Mouse (Mus musculus) lung, adult 2 months (tissue): ENCODE data around the gene Sptbn4. TPM values are rescaled to one million over a fixed set of nuclear protein-coding genes. Genes with fewer than 3 reads are reported as not detected.
A peak's percentile ranks its signal among the peaks of the same experiment; 100 is the strongest.

ENCODE experiments used
- DNase-seq: peaks from one replicate; pipeline ENCODE4 v3.0.0; 2022
- H3K4me1 ChIP-seq: fragments of 200-500 bp; 2 replicates; pipeline ENCODE4 v1.6.1; 2011; ENCODE audit warnings: low read length; ENCODE audit not compliant: control insufficient read depth, insufficient read depth
- H3K4me3 ChIP-seq: fragments of 200-500 bp; replicated peaks from 2 replicates; pipeline ENCODE3; 2011; ENCODE audit warnings: low read depth, mild to moderate bottlenecking, control low read depth, low read length; ENCODE audit errors: extremely low read depth
- CTCF ChIP-seq: fragments of 200-500 bp; IDR thresholded peaks from 2 replicates; pipeline ENCODE4 v1.5.1; 2011; ENCODE audit warnings: mild to moderate bottlenecking, low read length, control low read depth; ENCODE audit not compliant: insufficient read depth
- POLR2A ChIP-seq: fragments of 200-500 bp; IDR thresholded peaks from 2 replicates; pipeline ENCODE4 v1.6.1; 2011; ENCODE audit warnings: low read depth, mild to moderate bottlenecking, control low read depth, low read length, borderline replicate concordance; ENCODE audit errors: extremely low read depth
- WGBS: fragments of 180-500 bp; shearing (Covaris S2); methylation state at CpG from one replicate; pipeline ENCODE4 v1.1.7; 2018; 5-methylcytosine and 5-hydroxymethylcytosine counted together
- polyA plus RNA-seq: library from polyadenylated mRNA; depleted of rRNA; stranded (reverse); fragments of >200 nt; gene quantifications from 2 replicates; pipeline ENCODE4 v1.2.3, GENCODE M21; 2012

The Sptbn4 gene
- polyA plus RNA-seq, 1 experiment = 0.13 TPM

- Histone ChIP-seq H3K4me1 (peaks cover 2% of the 10 kb centered on the region), H3K4me3 (no peak overlapping the region)
- TF ChIP-seq POLR2A = no peak
- TF ChIP-seq CTCF = no peak
- no peak for DNase-seq
- WGBS = 14% methylated on average over 3 of the region's 3 CpGs
Observed at GRCm38 (mm10) chr7:27357595-27357978, 89.9 kb downstream of the Sptbn4 start.

- H3K4me3 ChIP-seq = peak within 1 kb of the TSS; percentile 55
- DNase-seq = no peak
- peaks cover 2% of the 10 kb centered on the region for H3K4me1 ChIP-seq
- 3% methylated on average over 27 of the region's 27 CpGs for whole genome bisulfite sequencing
- TF ChIP-seq CTCF (no peak), POLR2A (peak; percentile 35; the same call in 1 of the 2 replicates)
Observed at GRCm38 (mm10) chr7:27356861-27357594, 90.5 kb downstream of the Sptbn4 start, which contains the start of gene Gm20479. Gene Gm20479 (minus strand): TSS chr7:27357419.

GRCm38 (mm10) chr7:27356248-27356647, 91.2 kb downstream of the Sptbn4 start:
- peaks cover 2% of the 10 kb centered on the region for H3K4me1 ChIP-seq
- peak overlapping the region; percentile 55 for H3K4me3 ChIP-seq
- 1% methylated on average over 16 of the region's 16 CpGs for WGBS
- TF ChIP-seq CTCF (no peak), POLR2A (0 out of 2 replicates have a peak, but pooled peaks have one; percentile 2)
- peak; percentile 50 for DNase-seq

GRCm38 (mm10) chr7:27355745-27356240, 91.7 kb downstream of the Sptbn4 start, which contains the start of gene Shkbp1:
Gene Shkbp1 (minus strand): TSS chr7:27356019.
- under 1% methylated on average over 34 of the region's 34 CpGs for WGBS

DNA sequence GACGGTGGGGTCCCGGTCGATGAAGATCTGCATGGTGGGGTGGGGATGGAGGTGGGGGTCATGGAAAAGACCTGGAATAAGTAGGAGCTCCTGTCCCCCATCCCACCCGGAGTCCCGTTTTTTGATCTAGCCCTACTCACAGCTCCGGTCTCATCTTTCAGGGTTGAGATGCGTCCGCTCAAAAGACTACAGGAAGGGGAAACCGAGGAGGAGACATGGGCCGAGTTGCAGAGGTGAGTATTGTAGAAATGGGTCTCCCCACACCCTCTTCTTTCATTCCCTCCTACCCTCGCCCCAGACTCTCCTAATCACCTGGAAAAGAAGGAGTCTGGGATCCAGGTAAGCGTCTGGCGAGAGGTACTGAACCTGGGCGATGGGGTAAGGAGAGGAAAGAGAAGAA, 92.2 kb downstream of the Sptbn4 start:
- H3K4me1 ChIP-seq = peaks cover 2% of the 10 kb centered on the region
- peak overlapping the region; percentile 90 for H3K4me3 ChIP-seq
- no peak for DNase-seq
- TF ChIP-seq POLR2A = no peak
- no peak for TF ChIP-seq CTCF
- WGBS = 12% methylated on average over 14 of the region's 14 CpGs

More at GRCm38 (mm10) chr7:27355745-27356240, 91.7 kb downstream of the Sptbn4 start, which contains the start of gene Shkbp1:
- DNase-seq = peak; percentile 85
- peaks cover 2% of the 10 kb centered on the region for H3K4me1 ChIP-seq
- peak within 1 kb of the TSS; percentile 90 for H3K4me3 ChIP-seq
- TF ChIP-seq POLR2A (0 out of 2 replicates have a peak, but pooled peaks have one; percentile 23), CTCF (no peak)

DNA sequence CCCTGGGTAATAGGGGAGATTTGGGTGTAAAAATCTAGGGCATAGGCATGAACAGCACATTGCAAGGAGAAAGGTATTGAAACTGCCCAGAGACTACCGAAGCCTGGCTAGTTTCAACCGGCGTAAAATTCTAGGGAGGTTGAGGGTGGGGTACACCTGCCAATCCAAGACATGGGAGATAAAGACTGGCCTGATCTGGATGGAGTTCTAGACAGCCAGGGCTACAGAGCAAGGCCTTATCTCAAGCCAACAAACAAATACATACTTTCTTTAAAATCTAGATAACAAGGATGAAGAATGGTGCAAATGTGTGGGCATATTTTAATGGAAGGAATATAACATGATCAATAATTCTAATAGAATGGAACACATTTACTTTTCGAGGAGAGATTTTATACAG, 92.7 kb downstream of the Sptbn4 start:
- peaks cover 2% of the 10 kb centered on the region for H3K4me1 ChIP-seq
- no peak for DNase-seq
- no peak overlapping the region for H3K4me3 ChIP-seq
- TF ChIP-seq CTCF (no peak), POLR2A (no peak)
- 60% methylated on average over 4 of the region's 4 CpGs for WGBS

- WGBS = 34% methylated on average over 6 of the region's 6 CpGs
- no peak for TF ChIP-seq POLR2A
- TF ChIP-seq CTCF = no peak
- Histone ChIP-seq H3K4me3 (no peak overlapping the region), H3K4me1 (peaks cover 2% of the 10 kb centered on the region)
- DNase-seq = no peak
Observed at GRCm38 (mm10) chr7:27354144-27354543, 93.3 kb downstream of the Sptbn4 start.

- Histone ChIP-seq H3K4me1 (no peaks in the 10 kb centered on the region), H3K4me3 (no peak overlapping the region)
- TF ChIP-seq POLR2A (no peak), CTCF (no peak)
- DNase-seq = no peak
- WGBS = 39% methylated on average over 6 of the region's 6 CpGs
Observed at GRCm38 (mm10) chr7:27345444-27345843, 102.0 kb downstream of the Sptbn4 start.

DNA sequence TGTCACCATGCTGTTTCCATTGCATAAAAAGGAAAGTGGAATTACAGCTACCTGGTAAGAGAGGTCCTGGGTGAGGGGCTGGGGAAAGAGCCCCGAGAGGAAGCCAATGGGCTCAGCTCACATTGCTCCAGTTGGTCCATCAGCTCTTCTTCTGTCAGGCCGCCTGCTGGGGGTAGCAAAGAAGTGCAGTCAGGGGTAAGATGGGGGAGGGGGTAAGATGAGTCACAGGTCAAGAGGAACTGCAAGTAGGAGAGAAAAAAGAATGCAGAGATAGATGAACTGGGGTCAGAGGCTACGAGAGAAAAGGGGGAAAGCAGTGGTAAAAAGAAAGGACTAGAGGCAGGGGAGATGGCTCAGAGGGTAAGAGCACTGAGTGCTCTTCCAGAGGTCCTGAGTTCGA, 104.9 kb downstream of the Sptbn4 start:
- 55% methylated on average over 4 of the region's 4 CpGs for WGBS
- Histone ChIP-seq H3K4me1 (no peaks in the 10 kb centered on the region), H3K4me3 (no peak overlapping the region)
- TF ChIP-seq POLR2A = no peak
- no peak for DNase-seq

DNA sequence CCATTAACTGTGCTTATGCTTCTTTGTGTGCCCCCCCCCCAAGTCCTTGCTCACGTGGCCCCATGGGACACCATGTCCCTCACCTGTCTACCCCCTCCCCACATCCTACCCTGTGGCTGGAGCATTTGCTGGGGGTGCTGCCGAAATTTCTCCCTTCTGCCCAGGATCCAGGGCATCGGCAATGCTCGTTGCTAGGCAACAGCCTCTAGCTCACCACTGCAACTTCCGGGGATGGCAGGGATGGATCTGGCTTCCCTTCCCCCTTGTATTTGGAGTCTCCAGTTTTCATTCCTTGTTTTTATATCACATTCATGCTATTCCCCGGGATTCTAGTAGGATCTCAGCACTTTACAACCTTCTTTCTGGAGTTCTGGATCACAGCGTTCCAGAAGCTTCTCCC, 108.0 kb downstream of the Sptbn4 start:
- no peak for DNase-seq
- Histone ChIP-seq H3K4me1 (no peaks in the 10 kb centered on the region; the same call in 1 of the 2 replicates), H3K4me3 (no peak overlapping the region)
- TF ChIP-seq POLR2A (no peak), CTCF (no peak)
- WGBS = 35% methylated on average over 7 of the region's 7 CpGs
